Mouse (Mus musculus): ENCODE measurements around the gene Zfp422. TPM values are rescaled to one million over a fixed set of nuclear protein-coding genes. Genes with fewer than 3 reads are reported as not detected.

The Zfp422 gene
- polyA plus RNA-seq (2015; fragmentation: Nextera tagmentation; extraction: Ambion mirVana), result 21.9 and 23.2 TPM in 2 replicates

DNA sequence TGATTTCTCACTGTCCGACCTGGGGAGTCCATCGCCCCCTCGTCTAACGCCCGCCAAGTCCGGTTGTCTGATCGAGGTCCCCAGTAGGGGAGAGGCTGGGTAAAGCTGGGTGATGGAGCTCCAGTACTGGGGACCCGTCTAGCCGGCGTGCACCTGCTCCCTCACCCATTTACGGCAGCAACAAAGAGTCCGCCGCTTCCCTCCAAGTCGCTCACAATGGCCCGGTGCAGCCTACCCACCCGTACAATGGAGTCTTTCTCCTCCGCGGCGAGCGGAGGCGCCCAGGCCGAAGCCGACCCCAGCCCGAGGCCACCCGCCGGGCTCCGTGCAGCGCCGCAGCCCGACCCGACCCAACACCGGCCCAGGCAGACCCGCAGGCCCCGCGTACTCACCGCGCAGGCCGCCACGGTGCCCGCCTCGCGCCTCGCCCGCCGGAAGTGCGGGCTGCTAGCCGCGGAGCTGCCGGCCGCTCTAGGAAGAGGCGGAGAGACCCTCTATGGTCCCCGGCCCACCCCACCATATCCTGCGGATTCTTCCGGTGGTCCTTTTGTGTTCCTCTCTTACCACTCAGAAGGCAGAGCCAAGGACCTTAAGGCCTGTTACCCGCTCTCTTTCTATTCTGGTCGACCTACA lies at the start of gene Zfp422:
Zfp422 (minus strand) TSS at position 461 of the 633 bp plus-strand sequence.
- Histone ChIP-seq H3K4me2 (ENCODE audit: low read depth, low read length) (peak within 1 kb of the TSS; percentile 67), H3K36me3 (ENCODE audit: control insufficient read depth, insufficient read depth) (no peaks in the 10 kb centered on the region), H3K27me3 (ENCODE audit: control insufficient read depth, insufficient read depth, low read depth, low read length) (no peaks in the 10 kb centered on the region), H3K9me3 (replicated peaks; ENCODE audit: control insufficient read depth, low read length) (no peaks in the 10 kb centered on the region), H3K27ac (ENCODE audit: low read length) (peak within 1 kb of the TSS; percentile 65), H3K4me1 (ENCODE audit: control insufficient read depth, low read depth, low read length) (peaks cover 7% of the 10 kb centered on the region), H3K4me3 (ENCODE audit: low read depth, low read length) (peak within 1 kb of the TSS; percentile 71), H3K9ac (ENCODE audit: low read depth, low read length) (peak within 1 kb of the TSS; percentile 83)
- WGBS (ENCODE audit: insufficient replicate concordance), result under 1% methylated on average over 56 of the region's 56 CpGs
- peak; percentile 79 for ATAC-seq (ENCODE audit: low read depth)

DNA sequence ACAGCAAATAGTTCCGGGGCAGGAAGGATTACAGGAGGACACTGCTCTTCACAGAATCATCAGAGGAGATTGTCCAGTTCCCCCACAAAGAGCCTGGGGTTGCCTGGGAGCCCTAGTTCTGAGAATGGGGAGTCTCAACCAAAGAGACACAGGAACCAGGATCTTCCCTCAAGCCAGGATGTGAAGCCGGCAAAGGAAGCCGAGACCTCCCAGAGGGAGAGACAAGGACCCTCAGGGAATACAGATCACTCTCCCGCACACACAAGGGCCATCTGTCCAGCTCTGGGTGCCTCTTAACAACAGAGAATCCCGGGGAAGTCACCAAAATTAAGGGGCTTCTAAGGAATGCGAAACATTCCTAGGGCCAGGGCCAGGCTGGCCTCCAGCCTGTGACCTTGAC lies 48.5 kb upstream of the Zfp422 start:
- Histone ChIP-seq H3K36me3 (ENCODE audit: control insufficient read depth, insufficient read depth) (no peaks in the 10 kb centered on the region), H3K4me1 (ENCODE audit: control insufficient read depth, low read depth, low read length) (peaks cover 7% of the 10 kb centered on the region), H3K27me3 (ENCODE audit: control insufficient read depth, insufficient read depth, low read depth, low read length) (no peaks in the 10 kb centered on the region), H3K27ac (ENCODE audit: low read length) (no peak overlapping the region), H3K9me3 (replicated peaks; ENCODE audit: control insufficient read depth, low read length) (no peaks in the 10 kb centered on the region), H3K4me2 (ENCODE audit: low read depth, low read length) (no peak overlapping the region), H3K9ac (ENCODE audit: low read depth, low read length) (no peak overlapping the region), H3K4me3 (ENCODE audit: low read depth, low read length) (no peak overlapping the region)
- 59% methylated on average over 6 of the region's 6 CpGs for WGBS (ENCODE audit: insufficient replicate concordance)
- ATAC-seq (ENCODE audit: low read depth), result no peak

DNA sequence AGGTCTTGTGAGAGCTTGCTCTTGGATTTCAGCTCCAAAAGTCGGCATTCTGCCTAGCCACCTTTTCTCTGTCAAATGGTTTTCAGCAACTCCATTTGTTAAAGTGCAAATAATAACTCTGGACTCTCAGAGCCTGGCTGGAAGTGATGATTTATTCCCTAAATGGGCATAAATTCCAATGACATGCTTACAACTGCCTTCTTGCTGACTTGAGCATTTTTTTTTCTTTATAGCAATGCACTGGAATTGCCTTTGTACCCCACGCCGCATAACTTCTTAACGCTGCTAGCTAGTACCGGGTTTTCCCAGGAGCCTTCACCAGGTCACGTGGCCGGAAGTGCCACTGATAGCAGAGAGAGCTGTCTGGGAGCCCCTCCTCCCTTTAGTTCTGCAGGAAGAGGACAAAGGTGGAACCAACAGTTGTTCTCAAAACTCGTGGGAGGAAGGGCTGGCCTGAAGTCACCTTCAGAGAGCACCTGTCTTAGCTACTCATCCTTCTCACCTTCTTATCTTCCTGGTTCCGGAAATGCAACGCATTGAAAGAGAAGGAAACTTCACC lies 47.6 kb upstream of the Zfp422 start:
- H3K4me1 ChIP-seq (ENCODE audit: control insufficient read depth, low read depth, low read length), result peaks cover 7% of the 10 kb centered on the region
- no peak overlapping the region for H3K9ac ChIP-seq (ENCODE audit: low read depth, low read length)
- H3K27ac ChIP-seq (ENCODE audit: low read length), result no peak overlapping the region; the same call in 1 of the 2 replicates
- no peak for ATAC-seq (ENCODE audit: low read depth)
- H3K27me3 ChIP-seq (ENCODE audit: control insufficient read depth, insufficient read depth, low read depth, low read length), result no peaks in the 10 kb centered on the region
- H3K36me3 ChIP-seq (ENCODE audit: control insufficient read depth, insufficient read depth), result no peaks in the 10 kb centered on the region
- H3K4me3 ChIP-seq (ENCODE audit: low read depth, low read length), result no peak overlapping the region
- no peak overlapping the region for H3K4me2 ChIP-seq (ENCODE audit: low read depth, low read length)
- no peaks in the 10 kb centered on the region for H3K9me3 ChIP-seq (replicated peaks; ENCODE audit: control insufficient read depth, low read length)
- 55% methylated on average over 10 of the region's 10 CpGs for WGBS (ENCODE audit: insufficient replicate concordance)

DNA sequence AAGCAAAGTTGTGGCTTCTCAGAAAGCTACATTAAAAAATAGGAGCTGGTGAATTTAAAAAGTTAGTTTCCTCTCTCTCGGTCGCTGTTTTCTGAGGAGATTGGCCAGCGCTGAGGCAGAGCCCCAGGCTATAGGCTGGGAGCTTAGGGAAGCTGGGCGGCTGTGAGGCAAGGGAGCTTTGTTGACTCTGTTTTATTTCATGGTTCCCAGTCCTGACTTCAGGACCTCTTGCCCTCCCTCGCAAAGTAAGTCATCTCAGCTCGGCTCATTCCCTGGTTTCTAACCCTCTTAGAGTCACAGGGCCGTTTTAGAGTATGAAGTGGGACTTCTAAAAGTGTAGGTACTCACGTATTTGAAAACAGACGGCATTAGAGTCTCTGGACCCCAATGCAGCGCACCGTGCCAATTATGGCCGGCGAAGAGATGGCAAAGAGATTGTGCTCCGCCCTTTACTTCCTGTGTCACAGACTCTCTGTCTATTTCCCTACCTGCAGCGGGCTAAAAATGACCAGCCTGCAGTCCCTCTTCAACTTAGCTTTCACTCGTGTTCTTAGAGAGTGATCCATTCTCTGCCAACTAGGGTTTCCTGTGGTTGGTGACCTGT lies 45.6 kb upstream of the Zfp422 start:
- Histone ChIP-seq H3K4me3 (ENCODE audit: low read depth, low read length) (peak overlapping the region; percentile 57), H3K27ac (ENCODE audit: low read length) (peak overlapping the region; percentile 15; the same call in 1 of the 2 replicates)
- WGBS (ENCODE audit: insufficient replicate concordance), result 13% methylated on average over 16 of the region's 16 CpGs

DNA sequence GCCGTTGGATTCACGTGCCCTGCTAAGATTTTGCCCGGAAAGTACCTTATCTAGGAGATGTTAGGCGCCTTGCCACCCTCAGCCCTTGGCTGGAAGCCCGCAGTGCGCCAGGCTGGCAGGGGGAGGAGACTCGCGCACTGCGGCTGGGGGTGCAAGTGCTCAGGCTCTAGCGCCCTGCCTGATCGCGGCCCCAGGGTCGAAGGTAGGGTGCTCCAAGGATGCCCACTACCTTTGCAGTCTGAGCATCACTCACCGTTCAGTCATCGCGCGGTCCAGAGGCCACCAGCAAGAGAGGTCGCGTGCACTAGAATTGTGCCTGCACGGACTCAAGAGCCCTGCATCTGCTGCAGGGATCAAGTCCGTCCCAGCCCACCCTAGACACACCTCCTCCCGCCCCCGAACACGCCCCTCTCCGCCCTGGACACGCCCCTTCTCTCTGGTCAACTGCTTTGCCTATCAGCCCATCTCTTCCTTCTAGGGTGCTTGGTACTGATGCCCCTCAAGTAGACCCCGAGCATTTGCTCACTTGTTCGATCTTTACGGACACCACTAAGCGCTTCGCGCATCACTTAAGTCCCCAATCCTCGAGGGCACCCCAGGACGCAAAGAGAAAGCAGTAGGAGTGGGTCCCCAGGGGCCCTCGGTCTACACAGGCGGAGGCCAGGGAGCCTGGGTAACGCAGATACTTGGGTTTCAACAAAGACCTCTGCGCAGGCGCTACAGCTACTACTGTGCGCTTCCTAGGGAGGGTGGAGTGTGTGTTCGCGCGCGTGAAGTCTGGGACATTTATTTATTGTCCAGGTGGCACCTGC lies 44.9 kb upstream of the Zfp422 start, which contains the start of gene Rassf4:
Rassf4 (minus strand) TSS at position 482 of the 812 bp plus-strand sequence.
- Histone ChIP-seq H3K9me3 (replicated peaks; ENCODE audit: control insufficient read depth, low read length) (no peaks in the 10 kb centered on the region), H3K4me2 (ENCODE audit: low read depth, low read length) (peak within 1 kb of the TSS; percentile 71), H3K27me3 (ENCODE audit: control insufficient read depth, insufficient read depth, low read depth, low read length) (no peaks in the 10 kb centered on the region), H3K36me3 (ENCODE audit: control insufficient read depth, insufficient read depth) (no peaks in the 10 kb centered on the region), H3K27ac (ENCODE audit: low read length) (peak within 1 kb of the TSS; percentile 15; the same call in 1 of the 2 replicates), H3K9ac (ENCODE audit: low read depth, low read length) (peak within 1 kb of the TSS; percentile 30), H3K4me1 (ENCODE audit: control insufficient read depth, low read depth, low read length) (peaks cover 7% of the 10 kb centered on the region), H3K4me3 (ENCODE audit: low read depth, low read length) (peak within 1 kb of the TSS; percentile 57)
- ATAC-seq (ENCODE audit: low read depth), result peak; percentile 82
- WGBS (ENCODE audit: insufficient replicate concordance), result under 1% methylated on average over 44 of the region's 44 CpGs

More for the DNA sequence above, 45.6 kb upstream of the Zfp422 start:
- Histone ChIP-seq H3K4me1 (ENCODE audit: control insufficient read depth, low read depth, low read length) (peaks cover 7% of the 10 kb centered on the region), H3K36me3 (ENCODE audit: control insufficient read depth, insufficient read depth) (no peaks in the 10 kb centered on the region), H3K9ac (ENCODE audit: low read depth, low read length) (0 out of 2 replicates have a peak overlapping the region, but pooled peaks have one; percentile 30), H3K27me3 (ENCODE audit: control insufficient read depth, insufficient read depth, low read depth, low read length) (no peaks in the 10 kb centered on the region), H3K9me3 (replicated peaks; ENCODE audit: control insufficient read depth, low read length) (no peaks in the 10 kb centered on the region), H3K4me2 (ENCODE audit: low read depth, low read length) (peak overlapping the region; percentile 71)
- ATAC-seq (ENCODE audit: low read depth), result no peak

DNA sequence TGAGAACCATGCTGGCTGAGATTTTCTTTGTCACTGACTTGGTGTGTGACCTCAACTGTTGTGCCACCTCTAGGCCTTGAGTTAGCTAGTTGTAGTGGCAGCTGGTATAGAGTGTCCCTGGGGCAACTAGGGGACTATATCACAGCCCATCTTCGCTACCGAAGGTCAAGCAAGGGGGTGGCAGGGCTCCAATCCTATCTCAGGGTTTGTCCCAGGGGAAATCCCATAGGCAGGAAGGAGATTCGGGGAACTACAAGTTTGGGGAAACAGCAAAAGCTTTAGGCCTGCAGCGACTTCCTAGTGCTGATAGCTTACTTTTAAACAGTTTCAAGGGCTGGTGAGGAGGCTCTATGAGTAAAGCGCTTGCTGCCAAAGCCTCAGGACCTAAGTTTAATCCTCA lies 43.5 kb upstream of the Zfp422 start:
- Histone ChIP-seq H3K9ac (ENCODE audit: low read depth, low read length) (no peak overlapping the region), H3K4me1 (ENCODE audit: control insufficient read depth, low read depth, low read length) (peaks cover 7% of the 10 kb centered on the region), H3K4me2 (ENCODE audit: low read depth, low read length) (no peak overlapping the region), H3K27ac (ENCODE audit: low read length) (no peak overlapping the region), H3K4me3 (ENCODE audit: low read depth, low read length) (no peak overlapping the region), H3K36me3 (ENCODE audit: control insufficient read depth, insufficient read depth) (no peaks in the 10 kb centered on the region), H3K27me3 (ENCODE audit: control insufficient read depth, insufficient read depth, low read depth, low read length) (no peaks in the 10 kb centered on the region), H3K9me3 (replicated peaks; ENCODE audit: control insufficient read depth, low read length) (no peaks in the 10 kb centered on the region)
- 64% methylated on average over 5 of the region's 5 CpGs for WGBS (ENCODE audit: insufficient replicate concordance)
- ATAC-seq (ENCODE audit: low read depth), result no peak

DNA sequence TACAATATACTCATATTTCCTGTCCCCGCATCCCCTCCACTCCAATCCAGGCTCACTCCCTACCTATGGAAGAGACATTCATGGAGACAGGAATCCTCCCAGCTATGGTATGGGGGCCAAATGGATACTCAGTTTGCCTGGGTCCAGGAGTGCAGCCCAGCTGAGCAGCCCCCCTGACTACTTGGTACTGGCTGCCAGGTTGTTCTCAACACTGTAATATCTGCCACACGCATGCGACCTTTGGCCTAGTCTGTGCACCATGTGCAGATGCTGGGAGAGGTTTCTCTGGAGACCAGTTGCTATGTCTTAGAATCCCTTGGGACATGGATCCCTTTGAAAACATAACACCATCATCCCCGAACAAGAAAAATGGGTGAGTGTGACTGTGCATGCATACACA lies 43.0 kb upstream of the Zfp422 start:
- Histone ChIP-seq H3K4me3 (ENCODE audit: low read depth, low read length) (no peak overlapping the region), H3K9me3 (replicated peaks; ENCODE audit: control insufficient read depth, low read length) (no peaks in the 10 kb centered on the region), H3K27ac (ENCODE audit: low read length) (no peak overlapping the region), H3K27me3 (ENCODE audit: control insufficient read depth, insufficient read depth, low read depth, low read length) (no peaks in the 10 kb centered on the region), H3K36me3 (ENCODE audit: control insufficient read depth, insufficient read depth) (no peaks in the 10 kb centered on the region), H3K9ac (ENCODE audit: low read depth, low read length) (no peak overlapping the region), H3K4me1 (ENCODE audit: control insufficient read depth, low read depth, low read length) (peaks cover 7% of the 10 kb centered on the region), H3K4me2 (ENCODE audit: low read depth, low read length) (no peak overlapping the region)
- WGBS (ENCODE audit: insufficient replicate concordance), result 60% methylated on average over 4 of the region's 4 CpGs
- no peak for ATAC-seq (ENCODE audit: low read depth)

DNA sequence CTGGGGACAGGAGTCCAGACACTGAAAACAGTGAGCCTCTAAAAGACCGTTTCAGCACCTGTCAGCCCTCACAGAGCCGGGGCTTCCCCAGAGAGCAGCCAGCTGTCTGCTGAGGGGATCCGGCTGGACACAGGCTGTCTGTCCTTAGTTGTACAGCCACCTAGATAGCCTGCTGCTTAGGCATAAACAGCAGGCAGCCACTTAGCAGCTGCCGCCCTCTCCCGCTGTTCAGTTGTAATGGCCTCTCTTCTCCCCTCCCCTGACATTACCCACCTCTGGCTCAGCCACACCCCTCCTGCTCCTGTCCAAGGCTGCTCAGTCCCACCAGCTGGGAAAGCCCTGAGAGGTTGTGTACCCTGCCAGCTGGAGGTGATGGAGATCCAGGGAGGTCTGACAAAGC lies 42.2 kb upstream of the Zfp422 start:
- Histone ChIP-seq H3K27ac (ENCODE audit: low read length) (no peak overlapping the region), H3K4me3 (ENCODE audit: low read depth, low read length) (no peak overlapping the region), H3K36me3 (ENCODE audit: control insufficient read depth, insufficient read depth) (no peaks in the 10 kb centered on the region), H3K27me3 (ENCODE audit: control insufficient read depth, insufficient read depth, low read depth, low read length) (no peaks in the 10 kb centered on the region), H3K9me3 (replicated peaks; ENCODE audit: control insufficient read depth, low read length) (no peaks in the 10 kb centered on the region), H3K4me1 (ENCODE audit: control insufficient read depth, low read depth, low read length) (peaks cover 7% of the 10 kb centered on the region), H3K4me2 (ENCODE audit: low read depth, low read length) (peak overlapping the region; percentile 27), H3K9ac (ENCODE audit: low read depth, low read length) (no peak overlapping the region)
- WGBS (ENCODE audit: insufficient replicate concordance), result 52% methylated on average over 5 of the region's 5 CpGs
- no peak for ATAC-seq (ENCODE audit: low read depth)
